Mouse (Mus musculus) embryonic fibroblast, embryonic 13.5 days (primary cell): ENCODE results near the gene 0610010K14Rik.

ENCODE experiments used
- CTCF ChIP-seq: IDR thresholded peaks from 2 replicates; pipeline ENCODE4 v1.5.1; 2011; ENCODE audit warnings: mild to moderate bottlenecking, control low read depth, low read length, moderate library complexity, borderline replicate concordance; ENCODE audit not compliant: insufficient read depth
- POLR2A ChIP-seq: IDR thresholded peaks from 2 replicates; pipeline ENCODE4 v1.6.1; 2011; ENCODE audit warnings: low read depth, mild to moderate bottlenecking, control low read depth, low read length, moderate library complexity

DNA sequence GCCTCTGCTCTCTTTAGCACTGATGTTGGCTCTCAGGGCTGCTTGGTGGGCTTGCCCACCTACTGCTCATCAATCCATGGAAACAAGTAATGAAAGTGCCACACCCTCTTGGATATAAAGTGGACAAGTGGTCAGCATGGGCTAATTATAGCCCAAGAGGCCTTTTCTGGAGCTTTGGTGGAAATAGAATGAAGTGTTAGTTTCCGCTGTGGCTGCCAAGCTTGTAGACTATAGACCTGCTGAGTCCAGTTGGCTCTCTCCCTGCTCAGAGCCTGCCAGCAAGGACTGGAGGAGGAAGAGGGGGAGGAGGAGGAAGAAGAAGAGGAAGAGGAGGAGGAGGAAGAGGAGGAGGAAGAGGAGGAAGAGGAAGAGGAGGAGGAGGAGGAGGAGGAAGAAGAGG is 28.7 kb upstream of the 0610010K14Rik start:
- TF ChIP-seq POLR2A (no peak), CTCF (no peak)
